ENCODE assay signal across 16 mouse cellular contexts in genomic region chr17:30550774-30551107, GRCm38 (mm10). TPM values are rescaled to one million over a fixed set of nuclear protein-coding genes. Genes with fewer than 3 reads are reported as not detected.
DNase-seq lines count a peak whose midpoint lies in the region; TF ChIP-seq lines count a peak whose summit lies in the region.
"Had no signal": no experiment of that assay in that cellular context is flagged by ENCODE, and none has a peak within 500 bp of the region (broad histone marks: within the 10 kb centered on the region; RNA-seq: fewer than 3 reads in every experiment).

No protein-coding gene starts in this region.

- H3K27ac ChIP-seq in left cerebral cortex, adult 2 months, result peak overlapping the region; percentile 76
- H3K27ac ChIP-seq: hindbrain, postnatal 0 days; midbrain, embryonic 12.5 days had no signal

- no peak overlapping the region for H3K4me3 ChIP-seq in left cerebral cortex, adult 2 months
- H3K4me3 ChIP-seq: limb, embryonic 13.5 days; midbrain, embryonic 12.5 days had no signal

- intact Hi-C loops in left cerebral cortex, postnatal 10 days (cut with DNase I), result no loop called here
- intact Hi-C loops in left cerebral cortex, adult 2 months (cut with DNase I), result loop anchor here (2.0 kb wide), 1 partner anchor 26 kb away; no protein-coding TSS in a partner anchor

- TF ChIP-seq CTCF in left cerebral cortex, adult 2 months (IDR thresholded peaks at IDR 0.05), result no peak

- peak; percentile 68 to 86 for DNase-seq in frontal cortex, adult 2 months (ENCODE audit: extremely low spot score in 1 of 2, low spot score in 1 of 2)
- no peak for DNase-seq in frontal cortex, postnatal 10 days (ENCODE audit: low spot score in 2 of 2)
- peak; percentile 47 for DNase-seq in left cerebral cortex, adult 11 months (ENCODE audit: low spot score)
- no peak for DNase-seq in left cerebral cortex, postnatal 10 days (ENCODE audit: extremely low spot score in 1 of 2, low spot score in 2 of 2)
- peak; percentile 41 to 51 for DNase-seq in left cerebral cortex, adult 2 months (ENCODE audit: extremely low spot score in 1 of 2, low spot score in 2 of 2)
- DNase-seq in lung, postnatal 14 days, result peak; percentile 55
- DNase-seq in adrenal gland, postnatal 36 days, result no peak
- no peak for DNase-seq in adipocyte (ENCODE audit: low spot score)
- DNase-seq: adrenal gland, postnatal 10 days; cerebellum, adult 11-12 months; gastrocnemius, postnatal 36 days; kidney, postnatal 14 days; thymus, adult 2 months had no signal

RNA-seq across cellular contexts. Expression of gene Btbd9, which starts 25.5 kb away (rescaled TPM):
- polyA plus RNA-seq in frontal cortex, adult 2 months (2012; rRNA removed), result 39.7 and 41.6 TPM in 2 replicates
- total RNA-seq in left cerebral cortex, postnatal 10 days (2021), result 10 to 100 TPM; 88.7 to 93.1 TPM
- 100 to 1,000 TPM; 102 to 104 TPM for total RNA-seq in left cerebral cortex, adult 2 months (2021)
- total RNA-seq in adrenal gland, postnatal 36 days (2021), result 10 to 100 TPM; 35.6 to 45.4 TPM

Comparison
In these comparisons a context has a peak if more than half of its experiments do, and no peak if none do; other contexts are left out.
1. DNase-seq: peak in frontal cortex, adult 2 months (2 of 2), left cerebral cortex, adult 11 months (single experiment), left cerebral cortex, adult 2 months (2 of 2) and lung, postnatal 14 days (single experiment); none in frontal cortex, postnatal 10 days (0 of 2), left cerebral cortex, postnatal 10 days (0 of 2), adrenal gland, postnatal 36 days (0 of 2) and adipocyte (single experiment).